Mouse (Mus musculus) left cerebral cortex, postnatal 4 days (tissue): ENCODE measurements at regions not wholly inside any gene's neighbourhood (a gene's known extent, or its start where the extent isn't known, plus 50 kb on each side); places are given as distances from the start of the nearest gene placed in this dataset.

ENCODE experiments used
- DNase-seq: peaks from one replicate; pipeline ENCODE4 v3.0.0-alpha.2; 2022
- intact Hi-C: fragments of 180-260 bp; cut with DNase I; formaldehyde crosslinking; loops from one replicate; pipeline ENCODE4 v1.15.1; 2025

DNA sequence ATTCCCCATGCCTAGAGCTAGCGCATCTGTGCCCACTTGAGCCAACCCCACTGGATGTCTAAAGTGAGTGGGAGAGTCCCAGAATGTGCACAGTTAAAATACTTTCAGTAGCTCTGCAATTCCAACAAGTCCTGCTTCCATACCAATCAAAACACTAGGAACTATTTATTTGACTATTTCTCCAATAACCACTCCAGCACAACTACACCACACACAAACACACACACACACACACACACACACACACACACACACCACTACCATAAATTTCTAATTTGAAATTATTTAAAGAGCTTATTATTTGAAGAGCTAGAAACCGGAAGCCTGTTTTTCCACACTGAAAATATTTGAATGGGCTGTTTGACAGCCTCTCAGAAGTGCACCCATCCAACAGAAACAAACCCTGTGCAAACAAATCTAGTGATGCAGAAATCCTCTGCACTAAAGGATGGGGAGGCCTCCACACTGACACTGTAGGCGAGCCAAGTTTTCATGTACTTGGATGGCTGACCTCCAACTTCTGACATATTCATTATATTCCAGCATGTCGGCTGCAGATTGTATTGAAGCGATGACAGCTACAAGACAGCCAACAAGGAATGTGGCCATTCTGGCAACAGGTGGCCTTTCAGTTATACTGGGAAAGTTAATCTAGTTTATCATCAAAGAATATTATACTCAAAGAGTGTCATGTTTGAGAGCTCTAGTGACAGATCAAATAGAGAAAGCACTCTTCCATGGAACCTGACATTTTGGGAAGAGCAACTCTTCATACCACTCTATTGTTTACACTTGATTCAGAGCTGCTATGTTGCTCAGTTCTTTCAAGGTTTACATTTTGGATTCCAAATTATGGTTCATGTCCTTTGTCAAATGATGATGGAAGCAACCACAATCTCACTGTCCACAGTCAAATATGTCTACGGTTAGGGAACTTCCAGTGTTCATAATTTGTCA is 207.7 kb downstream of the Tle4 start:
- intact Hi-C loops, result no loop called here
- peak; percentile 56 for DNase-seq

DNA sequence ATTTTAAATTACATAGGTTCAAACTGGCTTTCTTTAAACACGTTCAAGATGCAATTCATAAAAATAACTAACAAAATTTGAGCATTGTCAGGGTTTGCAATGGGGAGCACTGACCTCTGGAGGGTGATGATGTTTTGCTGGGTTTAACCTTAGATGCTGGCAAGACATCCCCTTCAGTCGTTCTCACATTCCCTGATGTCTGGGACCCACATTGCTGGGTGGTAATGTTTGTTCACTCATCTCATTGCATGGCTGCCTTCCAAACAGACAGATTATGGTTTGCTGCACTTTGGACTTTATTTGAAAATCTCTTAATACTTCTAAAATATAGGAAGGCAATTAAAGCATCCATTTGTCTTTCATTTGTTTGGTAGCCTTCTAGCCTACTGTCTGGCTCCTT is 206.9 kb downstream of the Tle4 start:
- no peak for DNase-seq
- intact Hi-C loops, result no loop called here
